Mouse (Mus musculus): Measurements from ENCODE around the gene Cltc. TPM values are rescaled to one million over a fixed set of nuclear protein-coding genes. Genes with fewer than 3 reads are reported as not detected.
A peak's percentile ranks its signal among the peaks of the same experiment; 100 is the strongest.

Gene Cltc
- polyA plus RNA-seq, 1 experiment, result 84.5 TPM

DNA sequence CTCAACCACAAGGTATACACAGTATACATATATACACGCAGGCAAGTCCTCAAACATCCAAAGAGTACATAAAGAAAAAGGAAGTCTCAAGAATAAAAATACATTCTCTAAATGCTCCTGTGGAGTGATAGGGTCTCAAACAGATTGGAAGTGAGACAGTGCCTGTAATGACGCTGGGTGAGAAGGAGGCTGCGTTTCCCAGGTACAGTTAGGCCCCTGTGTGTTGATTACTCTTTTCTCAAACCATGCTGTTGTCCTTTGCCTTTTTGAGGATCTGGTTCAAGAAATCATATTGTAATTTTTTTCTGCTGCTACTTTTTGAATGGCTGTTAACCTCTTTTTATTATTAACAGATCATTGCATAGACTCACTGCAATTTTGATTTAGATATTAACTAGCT is 67.0 kb downstream of the Cltc start:
- TF ChIP-seq POLR2A (IDR thresholded peaks at IDR 0.05; ENCODE audit: borderline replicate concordance, extremely low read depth, low read depth, low read length), result no peak
- TF ChIP-seq CTCF (IDR thresholded peaks at IDR 0.05; ENCODE audit: insufficient read depth, low read length), result no peak
- WGBS, result 79% methylated on average over 3 of the region's 3 CpGs
- no peak for DNase-seq
- H3K4me1 ChIP-seq (ENCODE audit: control insufficient read depth, insufficient read depth, low read length), result no peaks in the 10 kb centered on the region
- no peak overlapping the region for H3K4me3 ChIP-seq (replicated peaks; ENCODE audit: extremely low read depth, low read depth, low read length)

- 82% methylated on average over 1 of the region's 1 CpGs for WGBS
- TF ChIP-seq POLR2A (IDR thresholded peaks at IDR 0.05; ENCODE audit: borderline replicate concordance, extremely low read depth, low read depth, low read length), result no peak
- TF ChIP-seq CTCF (IDR thresholded peaks at IDR 0.05; ENCODE audit: insufficient read depth, low read length), result no peak
- Histone ChIP-seq H3K4me3 (replicated peaks; ENCODE audit: extremely low read depth, low read depth, low read length) (no peak overlapping the region), H3K4me1 (ENCODE audit: control insufficient read depth, insufficient read depth, low read length) (peaks cover 6% of the 10 kb centered on the region)
- DNase-seq, result no peak
These were observed 72.0 kb downstream of the Cltc start for GRCm38 (mm10) chr11:86685366-86685765.

DNA sequence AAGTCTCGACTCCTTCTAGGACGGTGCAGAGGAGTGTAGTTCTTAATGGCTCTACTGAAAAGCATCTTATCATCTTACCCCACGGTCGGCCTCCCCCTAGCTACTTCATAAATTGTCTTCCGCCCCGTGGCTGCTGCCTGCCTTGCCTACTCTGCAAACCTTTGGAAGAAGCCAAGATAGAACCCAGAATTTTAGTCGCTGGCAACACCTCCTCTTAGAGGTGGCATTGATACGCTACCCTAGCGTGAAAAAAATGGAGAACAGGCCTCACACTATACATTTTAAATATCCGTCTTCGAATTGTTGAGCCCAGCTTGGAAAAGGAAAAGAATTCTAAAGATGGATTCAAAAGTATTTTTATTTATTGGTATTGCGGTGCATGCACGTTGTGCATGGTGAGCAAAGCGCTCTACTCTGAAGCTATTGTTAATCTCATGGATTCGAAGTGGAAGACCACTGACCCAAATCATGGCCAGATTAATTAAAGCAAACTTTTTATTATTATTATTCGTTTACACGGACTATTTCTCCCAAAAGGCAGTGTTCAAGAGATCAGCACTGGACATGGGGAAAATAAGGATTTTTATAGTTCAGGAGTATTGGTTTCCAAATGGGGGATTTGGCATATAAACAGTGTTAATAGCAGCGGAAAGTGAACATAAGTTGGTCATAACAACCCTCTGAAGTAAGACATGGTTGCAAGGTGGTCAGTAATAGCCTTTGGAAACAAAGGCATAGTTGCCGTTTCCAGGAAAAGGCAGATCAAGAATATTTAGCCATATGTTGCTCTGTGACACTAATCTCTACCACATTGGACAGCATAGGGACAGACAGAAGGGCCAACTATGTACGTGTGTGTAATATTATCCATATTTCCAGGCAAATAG is 73.0 kb downstream of the Cltc start:
- 4% methylated on average over 20 of the region's 20 CpGs for WGBS
- H3K4me1 ChIP-seq (ENCODE audit: control insufficient read depth, insufficient read depth, low read length), result peaks cover 6% of the 10 kb centered on the region
- TF ChIP-seq CTCF (IDR thresholded peaks at IDR 0.05; ENCODE audit: insufficient read depth, low read length) (no peak), POLR2A (IDR thresholded peaks at IDR 0.05; ENCODE audit: borderline replicate concordance, extremely low read depth, low read depth, low read length) (no peak)
- DNase-seq, result no peak
- H3K4me3 ChIP-seq (replicated peaks; ENCODE audit: extremely low read depth, low read depth, low read length), result peak overlapping the region; percentile 98

DNA sequence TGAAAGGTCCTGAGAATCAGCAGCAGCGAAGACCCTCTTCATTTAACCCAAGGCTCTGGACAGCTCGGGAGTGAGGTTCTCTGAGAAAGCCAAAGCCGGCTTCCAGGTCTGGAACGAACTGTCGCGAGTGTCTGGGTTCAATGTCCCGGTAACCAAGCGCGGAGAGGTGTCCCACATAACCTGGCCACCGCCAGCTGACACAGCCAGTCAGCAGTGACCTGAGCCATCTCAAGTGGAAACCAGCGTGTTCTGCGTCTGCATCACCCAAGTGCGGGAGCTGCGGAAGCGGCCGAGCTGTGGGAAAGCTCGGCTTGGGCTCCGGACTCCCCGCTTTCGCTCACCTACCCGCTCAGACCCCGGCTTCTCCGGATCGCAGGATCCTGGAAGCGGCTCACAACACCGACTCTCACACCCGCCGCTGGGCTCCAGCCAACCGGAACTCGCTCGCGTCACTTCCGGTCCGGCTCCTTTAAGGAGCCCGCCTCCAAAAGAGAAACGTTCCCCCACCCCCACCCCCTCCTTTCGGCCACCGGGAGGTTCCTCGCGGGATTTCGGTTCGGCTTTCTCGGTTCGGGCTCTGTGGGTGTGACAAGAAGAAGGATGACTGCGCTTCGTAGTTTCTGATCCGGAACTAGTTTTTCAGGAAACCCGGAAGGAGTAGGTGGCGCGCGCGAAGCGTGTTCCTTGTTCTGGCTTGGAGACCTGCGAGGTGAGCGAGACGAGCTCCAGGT is 73.8 kb downstream of the Cltc start, which contains the start of the genes Vmp1 and Ptrh2:
TSS of gene Vmp1 (minus strand) at position 442 of the 731 bp plus-strand sequence.
TSS of gene Ptrh2 (plus strand) at position 591 of the 731 bp plus-strand sequence.
- under 1% methylated on average over 56 of the region's 56 CpGs for WGBS
- Histone ChIP-seq H3K4me1 (ENCODE audit: control insufficient read depth, insufficient read depth, low read length) (peaks cover 6% of the 10 kb centered on the region), H3K4me3 (replicated peaks; ENCODE audit: extremely low read depth, low read depth, low read length) (peak within 1 kb of the TSS; percentile 98)
- DNase-seq, result peak; percentile 96
- TF ChIP-seq CTCF (IDR thresholded peaks at IDR 0.05; ENCODE audit: insufficient read depth, low read length) (no peak), POLR2A (IDR thresholded peaks at IDR 0.05; ENCODE audit: borderline replicate concordance, extremely low read depth, low read depth, low read length) (peak; percentile 48; the same call in 1 of the 2 replicates)

GRCm38 (mm10) chr11:86682861-86683260 is 74.5 kb downstream of the Cltc start:
- Histone ChIP-seq H3K4me3 (replicated peaks; ENCODE audit: extremely low read depth, low read depth, low read length) (peak overlapping the region; percentile 98), H3K4me1 (ENCODE audit: control insufficient read depth, insufficient read depth, low read length) (peaks cover 6% of the 10 kb centered on the region)
- WGBS, result 23% methylated on average over 7 of the region's 7 CpGs
- no peak for TF ChIP-seq POLR2A (IDR thresholded peaks at IDR 0.05; ENCODE audit: borderline replicate concordance, extremely low read depth, low read depth, low read length)
- no peak for DNase-seq

GRCm38 (mm10) chr11:86681423-86681822 is 75.9 kb downstream of the Cltc start:
- DNase-seq, result no peak
- TF ChIP-seq POLR2A (IDR thresholded peaks at IDR 0.05; ENCODE audit: borderline replicate concordance, extremely low read depth, low read depth, low read length), result no peak
- no peak for TF ChIP-seq CTCF (IDR thresholded peaks at IDR 0.05; ENCODE audit: insufficient read depth, low read length)
- Histone ChIP-seq H3K4me3 (replicated peaks; ENCODE audit: extremely low read depth, low read depth, low read length) (no peak overlapping the region), H3K4me1 (ENCODE audit: control insufficient read depth, insufficient read depth, low read length) (peaks cover 6% of the 10 kb centered on the region)
- 57% methylated on average over 3 of the region's 3 CpGs for WGBS

DNA sequence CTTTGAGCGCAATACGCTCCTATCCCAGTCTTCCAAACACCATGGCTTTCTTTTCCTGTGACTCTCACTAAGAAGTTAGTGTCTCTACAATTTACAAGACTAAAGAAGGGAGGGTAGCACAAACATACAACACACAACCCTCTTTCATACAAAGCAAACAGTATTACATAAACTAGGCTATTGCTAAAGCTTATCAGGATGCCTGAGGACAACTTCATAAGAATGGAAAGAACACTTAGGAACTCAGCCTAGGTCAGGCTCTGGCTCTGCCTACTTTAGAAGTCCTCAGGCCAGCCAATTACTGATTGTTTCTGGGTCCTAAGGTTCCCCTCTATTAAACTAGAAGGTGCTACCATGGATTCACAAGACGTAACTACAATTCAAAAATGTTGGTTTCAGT is 76.6 kb downstream of the Cltc start:
- no peak overlapping the region for H3K4me3 ChIP-seq (replicated peaks; ENCODE audit: extremely low read depth, low read depth, low read length)
- DNase-seq, result no peak
- H3K4me1 ChIP-seq (ENCODE audit: control insufficient read depth, insufficient read depth, low read length), result peaks cover 6% of the 10 kb centered on the region
- 79% methylated on average over 3 of the region's 3 CpGs for WGBS
- TF ChIP-seq CTCF (IDR thresholded peaks at IDR 0.05; ENCODE audit: insufficient read depth, low read length) (no peak), POLR2A (IDR thresholded peaks at IDR 0.05; ENCODE audit: borderline replicate concordance, extremely low read depth, low read depth, low read length) (no peak)

- 67% methylated on average over 5 of the region's 5 CpGs for WGBS
- no peak for TF ChIP-seq POLR2A (IDR thresholded peaks at IDR 0.05; ENCODE audit: borderline replicate concordance, extremely low read depth, low read depth, low read length)
- no peak for TF ChIP-seq CTCF (IDR thresholded peaks at IDR 0.05; ENCODE audit: insufficient read depth, low read length)
- no peak for DNase-seq
These were observed 78.4 kb downstream of the Cltc start for GRCm38 (mm10) chr11:86678957-86679356.

GRCm38 (mm10) chr11:86675520-86675919 is 81.8 kb downstream of the Cltc start:
- TF ChIP-seq POLR2A (IDR thresholded peaks at IDR 0.05; ENCODE audit: borderline replicate concordance, extremely low read depth, low read depth, low read length), result no peak
- no peak for TF ChIP-seq CTCF (IDR thresholded peaks at IDR 0.05; ENCODE audit: insufficient read depth, low read length)
- no peak for DNase-seq
- Histone ChIP-seq H3K4me3 (replicated peaks; ENCODE audit: extremely low read depth, low read depth, low read length) (no peak overlapping the region), H3K4me1 (ENCODE audit: control insufficient read depth, insufficient read depth, low read length) (peaks cover 4% of the 10 kb centered on the region)
- WGBS, result 87% methylated on average over 4 of the region's 4 CpGs

More at GRCm38 (mm10) chr11:86678957-86679356, 78.4 kb downstream of the Cltc start:
- peaks cover 4% of the 10 kb centered on the region for H3K4me1 ChIP-seq (ENCODE audit: control insufficient read depth, insufficient read depth, low read length)
- no peak overlapping the region for H3K4me3 ChIP-seq (replicated peaks; ENCODE audit: extremely low read depth, low read depth, low read length)

All from lung, adult 2 months (tissue).